Mouse (Mus musculus): Measurements from ENCODE around the gene Hsd17b7. TPM values are rescaled to one million over a fixed set of nuclear protein-coding genes. Genes with fewer than 3 reads are reported as not detected.
A peak's percentile ranks its signal among the peaks of the same experiment; 100 is the strongest.

Gene Hsd17b7
- polyA plus RNA-seq, 1 experiment from 2014 or later = 22.4 TPM

GRCm38 (mm10) chr1:169986166-169986565 is 17.1 kb upstream of the Hsd17b7 start:
- no peak overlapping the region for H3K9ac ChIP-seq (replicated peaks; ENCODE audit: low read length)
- H3K27ac ChIP-seq (replicated peaks; ENCODE audit: low read depth, low read length) = no peak overlapping the region
- H3K27me3 ChIP-seq (ENCODE audit: control insufficient read depth, insufficient read depth, low read length) = no peaks in the 10 kb centered on the region
- DNase-seq = no peak
- no peak overlapping the region for H3K4me3 ChIP-seq (replicated peaks; ENCODE audit: low read depth, low read length)
- no peaks in the 10 kb centered on the region for H3K36me3 ChIP-seq (ENCODE audit: control insufficient read depth, insufficient read depth, low read length)
- H3K9me3 ChIP-seq (ENCODE audit: control insufficient read depth, low read length) = no peaks in the 10 kb centered on the region
- H3K4me2 ChIP-seq (ENCODE audit: low read length) = no peak overlapping the region
- ATAC-seq (ENCODE audit: low FRiP score, low TSS enrichment) = no peak
- no peaks in the 10 kb centered on the region for H3K4me1 ChIP-seq (ENCODE audit: control insufficient read depth, insufficient read depth, low read length)
- 51% methylated on average over 1 of the region's 1 CpGs for WGBS

GRCm38 (mm10) chr1:169977621-169978020 is 8.6 kb upstream of the Hsd17b7 start:
- no peaks in the 10 kb centered on the region for H3K36me3 ChIP-seq (ENCODE audit: control insufficient read depth, insufficient read depth, low read length)
- H3K4me3 ChIP-seq (replicated peaks; ENCODE audit: low read depth, low read length) = no peak overlapping the region
- DNase-seq (no peak), ATAC-seq (ENCODE audit: low FRiP score, low TSS enrichment) (no peak)
- H3K4me1 ChIP-seq (ENCODE audit: control insufficient read depth, insufficient read depth, low read length) = no peaks in the 10 kb centered on the region
- H3K4me2 ChIP-seq (ENCODE audit: low read length) = no peak overlapping the region
- H3K27me3 ChIP-seq (ENCODE audit: control insufficient read depth, insufficient read depth, low read length) = no peaks in the 10 kb centered on the region
- no peak overlapping the region for H3K27ac ChIP-seq (replicated peaks; ENCODE audit: low read depth, low read length)
- no peaks in the 10 kb centered on the region for H3K9me3 ChIP-seq (ENCODE audit: control insufficient read depth, low read length)
- 82% methylated on average over 4 of the region's 4 CpGs for WGBS
- H3K9ac ChIP-seq (replicated peaks; ENCODE audit: low read length) = no peak overlapping the region

GRCm38 (mm10) chr1:169971998-169972397 is 3.0 kb upstream of the Hsd17b7 start:
- Histone ChIP-seq H3K27me3 (ENCODE audit: control insufficient read depth, insufficient read depth, low read length) (no peaks in the 10 kb centered on the region), H3K36me3 (ENCODE audit: control insufficient read depth, insufficient read depth, low read length) (no peaks in the 10 kb centered on the region), H3K27ac (replicated peaks; ENCODE audit: low read depth, low read length) (no peak overlapping the region), H3K4me1 (ENCODE audit: control insufficient read depth, insufficient read depth, low read length) (peaks cover 16% of the 10 kb centered on the region; the same call in 1 of the 2 replicates), H3K9ac (replicated peaks; ENCODE audit: low read length) (no peak overlapping the region), H3K4me2 (ENCODE audit: low read length) (no peak overlapping the region), H3K4me3 (replicated peaks; ENCODE audit: low read depth, low read length) (no peak overlapping the region), H3K9me3 (ENCODE audit: control insufficient read depth, low read length) (no peaks in the 10 kb centered on the region)
- DNase-seq (no peak), ATAC-seq (ENCODE audit: low FRiP score, low TSS enrichment) (no peak)
- 94% methylated on average over 2 of the region's 2 CpGs for WGBS

GRCm38 (mm10) chr1:169970936-169971335 is 1.9 kb upstream of the Hsd17b7 start:
- Histone ChIP-seq H3K9me3 (ENCODE audit: control insufficient read depth, low read length) (no peaks in the 10 kb centered on the region), H3K36me3 (ENCODE audit: control insufficient read depth, insufficient read depth, low read length) (peaks cover 3% of the 10 kb centered on the region; the same call in 1 of the 2 replicates), H3K4me1 (ENCODE audit: control insufficient read depth, insufficient read depth, low read length) (peaks cover 16% of the 10 kb centered on the region; the same call in 1 of the 2 replicates), H3K4me3 (replicated peaks; ENCODE audit: low read depth, low read length) (no peak overlapping the region), H3K9ac (replicated peaks; ENCODE audit: low read length) (no peak overlapping the region), H3K4me2 (ENCODE audit: low read length) (no peak overlapping the region), H3K27me3 (ENCODE audit: control insufficient read depth, insufficient read depth, low read length) (no peaks in the 10 kb centered on the region), H3K27ac (replicated peaks; ENCODE audit: low read depth, low read length) (no peak overlapping the region)
- 98% methylated on average over 4 of the region's 4 CpGs for WGBS
- ATAC-seq (ENCODE audit: low FRiP score, low TSS enrichment) (no peak), DNase-seq (no peak)

- Histone ChIP-seq H3K4me1 (ENCODE audit: control insufficient read depth, insufficient read depth, low read length) (peaks cover 16% of the 10 kb centered on the region; the same call in 1 of the 2 replicates), H3K9me3 (ENCODE audit: control insufficient read depth, low read length) (no peaks in the 10 kb centered on the region), H3K9ac (replicated peaks; ENCODE audit: low read length) (peak overlapping the region; percentile 39), H3K36me3 (ENCODE audit: control insufficient read depth, insufficient read depth, low read length) (peaks cover 15% of the 10 kb centered on the region), H3K27me3 (ENCODE audit: control insufficient read depth, insufficient read depth, low read length) (no peaks in the 10 kb centered on the region), H3K4me2 (ENCODE audit: low read length) (peak overlapping the region; percentile 56), H3K4me3 (replicated peaks; ENCODE audit: low read depth, low read length) (peak overlapping the region; percentile 65), H3K27ac (replicated peaks; ENCODE audit: low read depth, low read length) (peak overlapping the region; percentile 77)
- 2% methylated on average over 6 of the region's 9 CpGs for WGBS
- ATAC-seq (ENCODE audit: low FRiP score, low TSS enrichment) (peak; percentile 50), DNase-seq (no peak)
These were observed 460 bp upstream of the Hsd17b7 start for GRCm38 (mm10) chr1:169969516-169969886.

GRCm38 (mm10) chr1:169953106-169953505 is 15.9 kb downstream of the Hsd17b7 start:
- Histone ChIP-seq H3K36me3 (ENCODE audit: control insufficient read depth, insufficient read depth, low read length) (peaks cover 65% of the 10 kb centered on the region), H3K9ac (replicated peaks; ENCODE audit: low read length) (no peak overlapping the region)
- 95% methylated on average over 10 of the region's 10 CpGs for WGBS

GRCm38 (mm10) chr1:169952636-169953035 is 16.4 kb downstream of the Hsd17b7 start:
- DNase-seq (no peak), ATAC-seq (ENCODE audit: low FRiP score, low TSS enrichment) (no peak)
- no peaks in the 10 kb centered on the region for H3K4me1 ChIP-seq (ENCODE audit: control insufficient read depth, insufficient read depth, low read length)
- H3K27me3 ChIP-seq (ENCODE audit: control insufficient read depth, insufficient read depth, low read length) = no peaks in the 10 kb centered on the region
- 96% methylated on average over 10 of the region's 10 CpGs for WGBS
- peaks cover 61% of the 10 kb centered on the region for H3K36me3 ChIP-seq (ENCODE audit: control insufficient read depth, insufficient read depth, low read length)
- H3K27ac ChIP-seq (replicated peaks; ENCODE audit: low read depth, low read length) = no peak overlapping the region
- no peaks in the 10 kb centered on the region for H3K9me3 ChIP-seq (ENCODE audit: control insufficient read depth, low read length)
- no peak overlapping the region for H3K9ac ChIP-seq (replicated peaks; ENCODE audit: low read length)
- no peak overlapping the region for H3K4me2 ChIP-seq (ENCODE audit: low read length)
- H3K4me3 ChIP-seq (replicated peaks; ENCODE audit: low read depth, low read length) = no peak overlapping the region

More at GRCm38 (mm10) chr1:169953106-169953505, 15.9 kb downstream of the Hsd17b7 start:
- H3K27me3 ChIP-seq (ENCODE audit: control insufficient read depth, insufficient read depth, low read length) = no peaks in the 10 kb centered on the region
- DNase-seq = no peak
- no peaks in the 10 kb centered on the region for H3K9me3 ChIP-seq (ENCODE audit: control insufficient read depth, low read length)
- H3K4me2 ChIP-seq (ENCODE audit: low read length) = no peak overlapping the region
- no peak overlapping the region for H3K27ac ChIP-seq (replicated peaks; ENCODE audit: low read depth, low read length)
- ATAC-seq (ENCODE audit: low FRiP score, low TSS enrichment) = no peak
- no peak overlapping the region for H3K4me3 ChIP-seq (replicated peaks; ENCODE audit: low read depth, low read length)
- H3K4me1 ChIP-seq (ENCODE audit: control insufficient read depth, insufficient read depth, low read length) = no peaks in the 10 kb centered on the region

- DNase-seq (no peak), ATAC-seq (ENCODE audit: low FRiP score, low TSS enrichment) (no peak)
- Histone ChIP-seq H3K4me3 (replicated peaks; ENCODE audit: low read depth, low read length) (no peak overlapping the region), H3K4me2 (ENCODE audit: low read length) (no peak overlapping the region), H3K27ac (replicated peaks; ENCODE audit: low read depth, low read length) (no peak overlapping the region), H3K9ac (replicated peaks; ENCODE audit: low read length) (no peak overlapping the region), H3K4me1 (ENCODE audit: control insufficient read depth, insufficient read depth, low read length) (no peaks in the 10 kb centered on the region), H3K9me3 (ENCODE audit: control insufficient read depth, low read length) (no peaks in the 10 kb centered on the region), H3K36me3 (ENCODE audit: control insufficient read depth, insufficient read depth, low read length) (peaks cover 52% of the 10 kb centered on the region), H3K27me3 (ENCODE audit: control insufficient read depth, insufficient read depth, low read length) (no peaks in the 10 kb centered on the region)
- 91% methylated on average over 6 of the region's 6 CpGs for WGBS
These were observed 17.5 kb downstream of the Hsd17b7 start for GRCm38 (mm10) chr1:169951561-169951960.

GRCm38 (mm10) chr1:169950651-169951050 is 18.4 kb downstream of the Hsd17b7 start:
- 92% methylated on average over 4 of the region's 4 CpGs for WGBS
- Histone ChIP-seq H3K4me2 (ENCODE audit: low read length) (no peak overlapping the region), H3K36me3 (ENCODE audit: control insufficient read depth, insufficient read depth, low read length) (peaks cover 42% of the 10 kb centered on the region)

More at GRCm38 (mm10) chr1:169950651-169951050, 18.4 kb downstream of the Hsd17b7 start:
- Histone ChIP-seq H3K27ac (replicated peaks; ENCODE audit: low read depth, low read length) (no peak overlapping the region), H3K4me1 (ENCODE audit: control insufficient read depth, insufficient read depth, low read length) (no peaks in the 10 kb centered on the region), H3K9me3 (ENCODE audit: control insufficient read depth, low read length) (no peaks in the 10 kb centered on the region), H3K27me3 (ENCODE audit: control insufficient read depth, insufficient read depth, low read length) (no peaks in the 10 kb centered on the region), H3K9ac (replicated peaks; ENCODE audit: low read length) (no peak overlapping the region), H3K4me3 (replicated peaks; ENCODE audit: low read depth, low read length) (no peak overlapping the region)
- DNase-seq = no peak
- no peak for ATAC-seq (ENCODE audit: low FRiP score, low TSS enrichment)

Data from midbrain, embryonic 14.5 days (tissue).